Mouse (Mus musculus) liver, postnatal 0 days (tissue): Measurements from ENCODE around the gene Tcte2.

Experiments used
- CTCF ChIP-seq: sonication (generic); IDR thresholded peaks from 2 replicates; pipeline ENCODE4 v1.5.1; 2016; ENCODE audit warnings: antibody characterized with exemption, low read depth
- EP300 ChIP-seq: IDR thresholded peaks from 2 replicates; pipeline ENCODE4 v1.6.1; 2016; ENCODE audit warnings: antibody characterized with exemption, low read depth, mild to moderate bottlenecking

DNA sequence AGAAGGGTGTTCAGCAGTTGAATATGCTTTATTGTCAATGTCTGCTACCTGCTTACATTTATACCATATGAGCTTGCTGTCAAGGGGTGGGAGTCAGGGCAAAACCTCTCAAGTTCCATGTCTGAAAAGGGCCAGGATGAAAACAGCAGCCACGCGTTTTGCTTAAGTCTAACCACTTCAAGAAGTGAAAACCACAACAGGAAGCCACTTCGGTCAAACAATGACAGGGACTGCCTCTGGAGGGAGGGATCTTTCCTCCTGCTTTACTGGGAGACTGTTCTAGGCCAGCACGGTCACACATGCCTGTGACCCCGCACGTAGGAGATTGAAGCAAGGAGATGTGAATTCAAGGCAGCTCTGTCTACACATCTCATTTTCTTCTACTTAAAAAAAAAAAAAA, 15.3 kb downstream of the Tcte2 start:
- TF ChIP-seq CTCF (no peak), EP300 (no peak)
